Mouse (Mus musculus): Measurements from ENCODE around the gene Rnf38.

The Rnf38 gene

GRCm38 (mm10) chr4:44119410-44120201 lies 114.0 kb downstream of the Rnf38 start:
- peak; percentile 43 for DNase-seq (ENCODE audit: low read depth, low spot score)

GRCm38 (mm10) chr4:44115046-44115445 lies 118.5 kb downstream of the Rnf38 start:
- no peak for DNase-seq (ENCODE audit: low read depth, low spot score)

GRCm38 (mm10) chr4:44113393-44114138 lies 120.0 kb downstream of the Rnf38 start:
- no peak for DNase-seq (ENCODE audit: low read depth, low spot score)

GRCm38 (mm10) chr4:44112741-44113140 lies 120.8 kb downstream of the Rnf38 start:
- DNase-seq (ENCODE audit: low read depth, low spot score): no peak

GRCm38 (mm10) chr4:44110771-44111170 lies 122.8 kb downstream of the Rnf38 start:
- DNase-seq (ENCODE audit: low read depth, low spot score): no peak

GRCm38 (mm10) chr4:44108297-44108696 lies 125.3 kb downstream of the Rnf38 start:
- DNase-seq (ENCODE audit: low read depth, low spot score): no peak

GRCm38 (mm10) chr4:44107339-44107738 lies 126.2 kb downstream of the Rnf38 start:
- no peak for DNase-seq (ENCODE audit: low read depth, low spot score)

GRCm38 (mm10) chr4:44106297-44106821 lies 127.2 kb downstream of the Rnf38 start:
- no peak for DNase-seq (ENCODE audit: low read depth, low spot score)

- DNase-seq (ENCODE audit: low read depth, low spot score): no peak
These were observed 129.2 kb downstream of the Rnf38 start for GRCm38 (mm10) chr4:44104195-44104917.

- DNase-seq (ENCODE audit: low read depth, low spot score): no peak
These were observed 130.0 kb downstream of the Rnf38 start for GRCm38 (mm10) chr4:44103620-44104019.

- DNase-seq (ENCODE audit: low read depth, low spot score): no peak
These were observed 135.8 kb downstream of the Rnf38 start for GRCm38 (mm10) chr4:44097576-44098335.

GRCm38 (mm10) chr4:44094475-44094874 lies 139.1 kb downstream of the Rnf38 start:
- DNase-seq (ENCODE audit: low read depth, low spot score): no peak

- DNase-seq (ENCODE audit: low read depth, low spot score): peak; percentile 17
These were observed 141.2 kb downstream of the Rnf38 start for GRCm38 (mm10) chr4:44092359-44092758.

- DNase-seq (ENCODE audit: low read depth, low spot score): no peak
These were observed 148.0 kb downstream of the Rnf38 start for GRCm38 (mm10) chr4:44085566-44085965.

GRCm38 (mm10) chr4:44084602-44085325 lies 148.8 kb downstream of the Rnf38 start:
- no peak for DNase-seq (ENCODE audit: low read depth, low spot score)

- DNase-seq (ENCODE audit: low read depth, low spot score): no peak
These were observed 149.6 kb downstream of the Rnf38 start, which contains the start of gene Gne for GRCm38 (mm10) chr4:44083945-44084344. Gene Gne (minus strand): TSS chr4:44084177.

- DNase-seq (ENCODE audit: low read depth, low spot score): no peak
These were observed 155.1 kb downstream of the Rnf38 start for GRCm38 (mm10) chr4:44078358-44078933.
